Mouse (Mus musculus) intestine, embryonic 15.5 days (tissue): ENCODE data around the gene Inpp1. TPM values are rescaled to one million over a fixed set of nuclear protein-coding genes. Genes with fewer than 3 reads are reported as not detected.

Experiments
- ATAC-seq: fragments of 200-750 bp; cut with Nextera tagmentation; 2 replicates; pipeline ENCODE4 v1.8.0; 2017; ENCODE audit warnings: moderate TSS enrichment, moderate library complexity
- H3K27ac ChIP-seq: fragments of 300-500 bp; sonication (generic); 2 replicates; pipeline ENCODE4 v1.5.1; 2015; ENCODE audit warnings: mild to moderate bottlenecking, inconsistent platforms
- H3K27me3 ChIP-seq: fragments of 300-500 bp; sonication (generic); replicated peaks from 2 replicates; pipeline ENCODE4 v1.6.1; 2015; ENCODE audit warnings: inconsistent platforms
- H3K36me3 ChIP-seq: fragments of 300-500 bp; sonication (generic); 2 replicates; pipeline ENCODE4 v1.6.1; 2015; ENCODE audit warnings: inconsistent platforms
- H3K4me1 ChIP-seq: fragments of 300-500 bp; sonication (generic); replicated peaks from 2 replicates; pipeline ENCODE4 v1.6.1; 2015; ENCODE audit warnings: inconsistent platforms
- H3K4me2 ChIP-seq: fragments of 300-500 bp; sonication (generic); replicated peaks from 2 replicates; pipeline ENCODE4 v1.6.1; 2015; ENCODE audit warnings: mild to moderate bottlenecking, inconsistent platforms
- H3K4me3 ChIP-seq: fragments of 300-500 bp; sonication (generic); replicated peaks from 2 replicates; pipeline ENCODE4 v1.5.1; 2015; ENCODE audit warnings: inconsistent platforms
- H3K9ac ChIP-seq: fragments of 300-500 bp; sonication (generic); 2 replicates; pipeline ENCODE4 v1.6.1; 2015; ENCODE audit warnings: inconsistent platforms
- H3K9me3 ChIP-seq: fragments of 300-500 bp; sonication (generic); 2 replicates; pipeline ENCODE4 v1.6.1; 2016; ENCODE audit warnings: inconsistent platforms
- WGBS: fragments of 180-500 bp; shearing (Covaris S2); methylation state at CpG from one replicate; pipeline ENCODE4 v1.1.7; 2015; 5-methylcytosine and 5-hydroxymethylcytosine counted together
- polyA plus RNA-seq: library from polyadenylated mRNA; unstranded; fragments of >200 nt; fragmentation: Nextera tagmentation; extraction: Ambion mirVana; gene quantifications from 2 replicates; pipeline ENCODE4 v1.2.1, GENCODE M21; 2015

Gene Inpp1
- polyA plus RNA-seq, 1 experiment from 2014 or later: 11.6 TPM

- H3K4me1 ChIP-seq: no peaks in the 10 kb centered on the region; the same call in 1 of the 2 replicates
- peak; percentile 83 for ATAC-seq
- H3K4me2 ChIP-seq: no peak overlapping the region
- WGBS: 55% methylated on average over 7 of the region's 7 CpGs
- H3K9me3 ChIP-seq: no peaks in the 10 kb centered on the region
- H3K9ac ChIP-seq: no peak overlapping the region
- H3K36me3 ChIP-seq: no peaks in the 10 kb centered on the region
- H3K4me3 ChIP-seq: no peak overlapping the region
- no peak overlapping the region for H3K27ac ChIP-seq
- H3K27me3 ChIP-seq: no peaks in the 10 kb centered on the region
Observed at GRCm38 (mm10) chr1:52765176-52766111, 52.0 kb downstream of the Inpp1 start.

- H3K36me3 ChIP-seq: no peaks in the 10 kb centered on the region
- H3K9ac ChIP-seq: no peak overlapping the region
- WGBS: 54% methylated on average over 4 of the region's 4 CpGs
- H3K27me3 ChIP-seq: no peaks in the 10 kb centered on the region
- H3K9me3 ChIP-seq: no peaks in the 10 kb centered on the region
- H3K27ac ChIP-seq: no peak overlapping the region
- H3K4me3 ChIP-seq: no peak overlapping the region
- peak; percentile 36; the same call in 1 of the 2 replicates for ATAC-seq
- no peaks in the 10 kb centered on the region; the same call in 1 of the 2 replicates for H3K4me1 ChIP-seq
- H3K4me2 ChIP-seq: no peak overlapping the region
Observed at GRCm38 (mm10) chr1:52763894-52764809, 53.3 kb downstream of the Inpp1 start.

- Histone ChIP-seq H3K4me2 (no peak overlapping the region), H3K36me3 (no peaks in the 10 kb centered on the region), H3K27ac (no peak overlapping the region), H3K27me3 (no peaks in the 10 kb centered on the region), H3K4me3 (no peak overlapping the region), H3K9me3 (no peaks in the 10 kb centered on the region), H3K9ac (no peak overlapping the region), H3K4me1 (no peaks in the 10 kb centered on the region)
- 83% methylated on average over 1 of the region's 1 CpGs for WGBS
- no peak for ATAC-seq
Observed at GRCm38 (mm10) chr1:52758174-52758573, 59.3 kb downstream of the Inpp1 start.

- H3K4me3 ChIP-seq: no peak overlapping the region
- no peaks in the 10 kb centered on the region for H3K36me3 ChIP-seq
- no peaks in the 10 kb centered on the region for H3K4me1 ChIP-seq
- H3K4me2 ChIP-seq: no peak overlapping the region
- 86% methylated on average over 1 of the region's 1 CpGs for WGBS
- no peak overlapping the region for H3K27ac ChIP-seq
- H3K9me3 ChIP-seq: no peaks in the 10 kb centered on the region
- no peak overlapping the region for H3K9ac ChIP-seq
- H3K27me3 ChIP-seq: no peaks in the 10 kb centered on the region
- no peak for ATAC-seq
Observed at GRCm38 (mm10) chr1:52754331-52754730, 63.2 kb downstream of the Inpp1 start.

- Histone ChIP-seq H3K4me2 (no peak overlapping the region), H3K4me1 (no peaks in the 10 kb centered on the region), H3K27ac (no peak overlapping the region), H3K27me3 (no peaks in the 10 kb centered on the region), H3K9me3 (no peaks in the 10 kb centered on the region), H3K9ac (no peak overlapping the region), H3K4me3 (no peak overlapping the region), H3K36me3 (no peaks in the 10 kb centered on the region)
- ATAC-seq: no peak
- WGBS: 86% methylated on average over 2 of the region's 2 CpGs
Observed at GRCm38 (mm10) chr1:52753828-52754227, 63.7 kb downstream of the Inpp1 start.

GRCm38 (mm10) chr1:52752706-52753105 lies 64.8 kb downstream of the Inpp1 start:
- Histone ChIP-seq H3K9me3 (no peaks in the 10 kb centered on the region), H3K4me2 (no peak overlapping the region), H3K27ac (no peak overlapping the region), H3K36me3 (no peaks in the 10 kb centered on the region), H3K27me3 (no peaks in the 10 kb centered on the region), H3K4me1 (no peaks in the 10 kb centered on the region), H3K9ac (no peak overlapping the region), H3K4me3 (no peak overlapping the region)
- no peak for ATAC-seq
- 62% methylated on average over 3 of the region's 3 CpGs for WGBS

- Histone ChIP-seq H3K9ac (no peak overlapping the region), H3K9me3 (no peaks in the 10 kb centered on the region), H3K27me3 (no peaks in the 10 kb centered on the region), H3K36me3 (no peaks in the 10 kb centered on the region), H3K27ac (no peak overlapping the region), H3K4me2 (no peak overlapping the region), H3K4me3 (no peak overlapping the region), H3K4me1 (no peaks in the 10 kb centered on the region)
- no peak for ATAC-seq
- 82% methylated on average over 1 of the region's 1 CpGs for WGBS
Observed at GRCm38 (mm10) chr1:52751634-52752033, 65.9 kb downstream of the Inpp1 start.

- H3K4me1 ChIP-seq: no peaks in the 10 kb centered on the region
- H3K9me3 ChIP-seq: no peaks in the 10 kb centered on the region
- no peak overlapping the region for H3K4me2 ChIP-seq
- no peaks in the 10 kb centered on the region for H3K36me3 ChIP-seq
- H3K27ac ChIP-seq: no peak overlapping the region
- H3K4me3 ChIP-seq: no peak overlapping the region
- WGBS: 91% methylated on average over 1 of the region's 1 CpGs
- H3K9ac ChIP-seq: no peak overlapping the region
- no peaks in the 10 kb centered on the region for H3K27me3 ChIP-seq
- ATAC-seq: peak; percentile 90
Observed at GRCm38 (mm10) chr1:52749978-52750377, 67.5 kb downstream of the Inpp1 start.

- H3K9ac ChIP-seq: no peak overlapping the region
- 26% methylated on average over 3 of the region's 3 CpGs for WGBS
- no peak overlapping the region for H3K4me2 ChIP-seq
Observed at GRCm38 (mm10) chr1:52748260-52748659, 69.2 kb downstream of the Inpp1 start.

GRCm38 (mm10) chr1:52742567-52742966 lies 74.9 kb downstream of the Inpp1 start:
- no peaks in the 10 kb centered on the region for H3K27me3 ChIP-seq
- no peaks in the 10 kb centered on the region for H3K4me1 ChIP-seq
- 75% methylated on average over 5 of the region's 5 CpGs for WGBS
- no peak overlapping the region for H3K4me2 ChIP-seq
- H3K9me3 ChIP-seq: no peaks in the 10 kb centered on the region
- H3K36me3 ChIP-seq: no peaks in the 10 kb centered on the region
- H3K27ac ChIP-seq: no peak overlapping the region
- ATAC-seq: no peak
- no peak overlapping the region for H3K4me3 ChIP-seq
- no peak overlapping the region for H3K9ac ChIP-seq

More at GRCm38 (mm10) chr1:52748260-52748659, 69.2 kb downstream of the Inpp1 start:
- H3K27ac ChIP-seq: no peak overlapping the region
- no peaks in the 10 kb centered on the region for H3K9me3 ChIP-seq
- no peaks in the 10 kb centered on the region for H3K36me3 ChIP-seq
- H3K4me1 ChIP-seq: no peaks in the 10 kb centered on the region
- no peak overlapping the region for H3K4me3 ChIP-seq
- no peaks in the 10 kb centered on the region for H3K27me3 ChIP-seq
- no peak for ATAC-seq
